Mouse (Mus musculus): ENCODE data around the gene Zfp979.
"Not testable (repeated sequence)": the region's sequence is repeated elsewhere in the genome, so short reads cannot be mapped to it uniquely, and the experiment has no call there.

Zfp979 gene

DNA sequence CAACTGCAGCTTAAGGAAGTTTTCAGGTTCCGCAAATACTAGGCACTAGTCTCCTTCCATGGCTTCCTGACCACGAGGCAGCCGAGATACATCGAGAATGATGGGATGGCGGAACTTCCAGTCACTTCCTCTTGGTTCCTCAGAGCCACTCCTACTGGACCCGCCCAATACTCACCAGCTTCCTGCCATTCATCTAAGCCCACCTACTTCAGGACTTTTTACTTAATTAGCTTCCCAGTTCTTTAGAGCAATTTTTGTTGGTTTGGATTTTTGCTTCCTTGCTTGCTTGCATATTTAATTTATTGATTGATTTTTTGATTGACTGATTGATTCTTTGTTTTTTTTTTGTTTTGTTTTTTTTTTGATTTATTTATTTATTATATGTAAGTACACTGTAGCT is at the start of gene Zfp979:
Zfp979 (minus strand) TSS at position 101 of the 400 bp plus-strand sequence.
- not testable (repeated sequence) for DNase-seq (ENCODE audit: low read depth, low spot score)

DNA sequence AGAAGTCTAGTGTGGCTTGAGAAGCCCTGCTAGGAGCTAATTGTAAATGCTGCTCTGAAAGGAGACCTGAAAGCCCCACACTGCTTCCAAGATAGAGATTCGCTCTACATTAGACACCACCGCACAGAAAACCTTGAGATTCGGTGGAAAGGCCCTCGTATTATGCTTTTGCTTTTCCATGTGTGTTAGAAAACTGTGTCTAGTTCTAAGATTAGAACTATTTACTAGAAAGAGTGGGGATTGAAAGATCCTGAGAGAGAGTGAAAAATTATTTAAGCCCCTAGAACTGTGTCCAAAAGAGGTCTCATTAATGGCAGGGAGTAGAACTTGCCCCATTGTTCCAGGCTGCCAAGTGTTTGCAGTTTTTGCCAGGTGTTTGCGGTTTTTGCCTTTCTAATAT is 12.9 kb upstream of the Zfp979 start:
- not testable (repeated sequence) for DNase-seq (ENCODE audit: low read depth, low spot score)

DNA sequence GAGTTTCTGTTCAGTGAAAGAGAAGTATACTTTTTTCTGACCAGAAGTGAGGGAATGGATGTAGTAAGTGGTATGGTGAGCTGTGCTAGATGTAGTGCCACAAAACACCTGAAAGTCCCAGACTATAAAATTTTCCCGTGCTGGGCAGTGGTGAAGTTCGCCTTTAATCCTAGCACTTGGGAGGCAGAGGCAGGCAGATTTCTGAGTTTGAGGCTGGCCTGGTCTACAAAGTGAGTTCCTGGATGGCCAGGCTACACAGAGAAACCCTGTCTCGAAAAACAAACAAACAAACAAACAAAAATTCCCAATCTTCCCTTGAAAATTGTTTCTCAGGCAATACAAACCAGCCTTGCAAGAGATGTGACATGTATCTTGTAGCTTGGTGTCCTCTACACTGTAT is 5.1 kb upstream of the Zfp979 start:
- not testable (repeated sequence) for DNase-seq (ENCODE audit: low read depth, low spot score)

DNA sequence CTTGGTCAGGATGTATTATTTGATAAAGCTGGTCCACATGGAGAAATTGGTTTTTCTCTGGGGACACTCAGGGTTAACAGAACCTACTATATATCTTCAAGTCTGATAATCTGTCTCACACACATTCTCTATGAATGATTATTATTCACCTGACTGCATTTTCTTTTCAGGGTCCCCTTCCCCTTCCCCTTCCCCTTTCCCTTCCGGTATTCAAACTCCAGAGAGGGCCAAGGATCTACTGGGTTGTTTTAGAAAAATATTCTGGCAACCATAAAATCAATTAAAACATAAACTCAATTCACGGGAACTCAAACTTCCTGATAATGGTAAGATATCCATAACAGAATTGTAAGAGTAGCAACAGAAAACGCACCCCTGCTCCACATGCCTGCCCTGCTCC is 381 bp downstream of the Zfp979 start:
- DNase-seq (ENCODE audit: low read depth, low spot score), result not testable (repeated sequence)

DNA sequence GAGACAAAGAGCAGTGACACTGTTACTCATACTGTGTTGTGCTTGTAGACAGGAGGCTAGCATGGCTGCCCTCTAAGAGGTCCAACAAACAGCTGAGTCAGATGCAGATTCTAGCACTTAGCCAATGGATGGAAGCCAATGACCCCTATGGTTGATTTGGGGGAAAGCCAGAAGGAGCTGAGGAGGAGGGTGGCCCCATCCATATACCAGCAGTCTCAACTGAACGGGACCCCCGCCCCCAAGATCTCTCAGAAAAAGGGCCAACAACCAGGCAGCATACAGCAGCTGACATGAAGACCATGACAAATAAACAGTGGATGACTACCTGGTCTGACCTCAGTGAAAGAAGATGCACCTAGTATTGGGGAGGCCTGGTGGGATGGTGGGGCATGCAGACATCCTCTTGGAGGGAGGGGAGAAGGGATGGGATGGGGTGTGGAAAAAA is 8.5 kb downstream of the Zfp979 start:
- DNase-seq (ENCODE audit: low read depth, low spot score), result not testable (repeated sequence)

DNA sequence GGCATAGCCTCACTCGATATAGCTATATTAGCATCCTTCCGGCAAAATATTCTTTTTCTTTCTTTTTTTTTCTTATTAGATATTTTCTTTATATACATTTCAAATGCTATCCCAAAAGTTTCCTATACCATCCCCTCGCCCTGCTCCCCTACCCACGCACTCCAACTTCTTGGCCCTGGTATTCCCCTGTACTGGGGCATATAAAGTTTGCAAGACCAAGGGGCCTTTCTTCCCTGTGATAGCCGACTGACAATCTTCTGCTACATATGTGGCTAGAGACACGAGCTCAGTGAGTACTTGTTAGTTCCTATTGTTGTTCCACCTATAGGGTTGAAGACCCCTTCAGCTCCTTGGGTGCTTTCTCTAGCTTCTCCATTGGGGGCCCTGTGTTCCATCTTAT is 35.8 kb downstream of the Zfp979 start:
- DNase-seq (ENCODE audit: low read depth, low spot score), result not testable (repeated sequence)

DNA sequence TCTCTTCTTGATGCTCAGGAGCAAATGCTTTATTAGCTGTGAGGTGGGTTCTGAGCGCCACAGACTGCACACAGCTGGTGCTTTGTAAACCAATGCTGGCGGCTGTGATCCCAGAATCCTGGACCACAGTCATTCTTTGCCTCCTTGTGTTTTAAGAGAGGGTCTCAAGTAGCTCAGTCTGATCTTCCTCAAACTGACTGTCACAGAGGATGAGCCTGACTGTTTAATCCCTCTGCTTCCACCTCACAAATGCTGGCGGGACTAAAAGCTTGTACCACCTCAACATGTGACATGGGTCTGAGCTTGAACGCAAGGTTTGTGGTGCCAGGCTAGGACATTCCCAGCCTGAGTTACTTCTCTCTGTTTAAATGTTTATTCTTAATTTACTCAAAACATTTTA is 36.8 kb downstream of the Zfp979 start:
- DNase-seq (ENCODE audit: low read depth, low spot score), result no peak

DNA sequence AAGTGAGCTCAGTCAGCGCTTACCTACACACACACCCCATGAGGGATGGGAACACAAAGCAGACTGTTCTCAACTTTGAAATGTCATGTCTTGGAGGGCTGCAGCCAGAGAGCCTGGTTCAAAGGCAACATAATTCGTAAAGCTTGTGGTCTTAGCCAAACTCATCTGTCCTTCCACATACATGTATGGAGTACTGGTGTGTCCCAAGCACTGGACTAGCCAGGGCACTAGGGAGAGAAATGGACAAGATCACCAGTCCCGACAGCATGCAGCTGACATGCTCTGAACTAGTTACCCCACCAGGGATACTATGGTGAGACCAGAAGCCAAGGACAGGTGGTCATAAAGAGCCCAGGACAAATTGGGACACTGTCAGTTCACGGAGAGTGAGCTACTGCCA is 38.5 kb downstream of the Zfp979 start:
- DNase-seq (ENCODE audit: low read depth, low spot score), result no peak

DNA sequence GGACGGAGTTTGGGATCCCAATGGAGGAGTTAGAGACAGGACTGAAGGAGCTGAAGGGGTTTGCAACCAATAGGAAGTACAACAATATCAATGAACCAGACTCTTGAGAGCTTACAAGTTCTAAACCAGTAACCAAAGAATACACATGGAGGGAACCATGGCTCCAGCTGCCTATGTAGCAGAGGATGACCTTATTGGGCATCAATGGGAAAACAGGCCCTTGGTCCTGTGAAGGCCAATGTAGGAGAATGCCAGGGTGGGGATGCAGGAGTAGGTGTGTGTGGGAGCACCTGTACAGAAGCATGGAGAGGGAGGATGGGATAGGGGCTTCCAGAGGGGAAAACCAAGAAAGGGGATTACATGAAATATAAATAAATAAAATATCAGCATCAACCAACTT is 40.4 kb downstream of the Zfp979 start:
- DNase-seq (ENCODE audit: low read depth, low spot score), result no peak

DNA sequence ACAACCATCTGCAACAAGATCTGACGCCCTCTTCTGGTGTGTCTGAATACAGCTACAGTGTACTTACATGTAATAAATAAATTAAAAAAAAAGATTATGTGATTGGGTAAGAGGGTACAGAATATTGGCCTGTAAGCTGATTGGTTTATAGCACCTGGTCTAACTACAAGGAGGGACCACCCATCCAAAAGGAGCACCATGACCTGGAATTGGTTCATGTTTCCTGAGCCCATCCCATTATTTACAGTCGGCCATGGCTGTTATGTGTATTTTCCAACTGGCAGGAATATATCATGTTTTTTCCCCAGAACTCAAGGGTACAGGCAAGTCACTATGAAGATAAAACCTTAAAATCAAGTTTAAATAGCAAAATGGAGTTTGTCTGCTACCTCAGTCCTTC is 43.5 kb downstream of the Zfp979 start:
- no peak for DNase-seq (ENCODE audit: low read depth, low spot score)

DNA sequence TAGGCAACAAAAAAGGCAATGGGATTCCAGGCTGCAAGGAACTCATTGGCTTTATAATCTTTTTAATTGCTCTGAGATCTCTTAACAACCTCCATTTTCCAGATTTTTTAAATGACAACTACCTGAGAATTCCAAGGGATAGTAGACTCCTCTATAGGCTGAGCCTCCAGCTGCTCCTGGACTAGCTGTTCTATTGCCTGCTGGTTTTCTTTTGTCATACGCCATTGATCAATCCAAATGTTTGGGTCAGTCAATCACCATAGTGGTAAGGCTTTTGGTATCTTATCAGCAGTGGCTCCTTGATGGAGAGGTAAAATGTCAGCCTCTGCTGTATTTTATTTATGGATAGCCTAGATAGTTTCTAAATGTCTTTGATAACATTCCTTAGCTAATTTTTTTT is 44.6 kb downstream of the Zfp979 start:
- DNase-seq (ENCODE audit: low read depth, low spot score), result no peak

DNA sequence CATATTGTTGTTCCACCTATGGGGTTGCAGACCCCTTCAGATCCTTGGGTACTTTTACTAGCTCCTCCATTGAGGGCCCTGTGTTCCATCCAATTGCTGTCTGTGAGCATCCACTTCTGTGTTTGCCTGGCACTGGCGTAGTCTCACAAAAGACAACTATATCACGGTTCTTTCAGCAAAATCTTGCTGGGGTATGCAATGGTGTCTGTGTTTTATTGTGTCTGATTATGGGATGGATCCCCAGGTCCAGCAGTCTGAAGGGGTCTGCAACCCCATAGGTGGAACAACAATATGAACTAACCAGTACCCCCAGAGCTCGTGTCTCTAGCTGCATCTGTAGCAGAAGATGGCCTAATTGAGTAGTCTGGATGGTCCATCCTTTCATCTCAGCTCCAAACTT is 47.7 kb downstream of the Zfp979 start:
- DNase-seq (ENCODE audit: low read depth, low spot score), result not testable (repeated sequence)

DNA sequence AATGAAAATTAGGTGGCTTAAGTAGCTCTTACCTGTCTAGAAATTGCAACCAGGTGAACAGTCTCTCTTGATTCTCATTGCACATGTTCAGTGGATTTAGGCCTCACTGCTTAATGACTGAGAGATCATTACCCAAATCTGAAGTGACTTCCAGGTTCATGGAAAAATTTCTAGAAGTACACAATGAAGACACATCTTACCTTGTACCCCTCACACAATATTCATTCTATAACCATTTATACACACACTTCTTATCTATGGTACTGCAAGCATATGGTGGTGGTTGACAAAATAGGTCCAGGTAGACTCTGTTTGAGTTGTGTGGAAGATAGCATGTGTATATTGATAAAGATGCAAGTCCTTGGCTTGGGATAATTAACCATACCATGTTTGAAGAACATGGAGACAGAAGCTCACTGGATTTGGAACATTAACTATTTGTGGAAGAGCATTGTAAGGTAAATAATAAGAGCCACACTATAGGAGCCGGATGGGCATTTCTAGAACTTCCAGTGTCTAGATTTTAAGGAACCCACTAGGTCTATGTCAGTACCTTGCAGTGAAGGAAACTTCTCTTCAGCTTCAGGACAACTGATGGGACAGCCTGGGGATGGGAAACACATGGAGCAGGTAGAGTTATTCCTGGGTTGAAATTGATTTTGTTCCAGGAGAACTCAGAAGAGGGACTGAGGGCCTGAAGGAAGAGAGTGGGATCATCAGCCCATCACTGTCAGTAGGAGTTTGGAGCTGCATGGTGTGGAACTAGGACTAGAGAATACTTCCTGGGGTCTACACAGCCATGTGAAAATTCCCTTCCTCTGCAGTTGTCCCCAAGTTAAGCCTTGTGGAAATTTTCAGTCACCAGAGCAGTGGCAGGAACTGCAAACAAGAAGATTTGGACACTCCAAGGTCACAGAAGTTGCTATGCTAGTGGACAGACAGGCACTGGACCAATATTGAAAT is 55.5 kb downstream of the Zfp979 start:
- DNase-seq (ENCODE audit: low read depth, low spot score), result no peak

DNA sequence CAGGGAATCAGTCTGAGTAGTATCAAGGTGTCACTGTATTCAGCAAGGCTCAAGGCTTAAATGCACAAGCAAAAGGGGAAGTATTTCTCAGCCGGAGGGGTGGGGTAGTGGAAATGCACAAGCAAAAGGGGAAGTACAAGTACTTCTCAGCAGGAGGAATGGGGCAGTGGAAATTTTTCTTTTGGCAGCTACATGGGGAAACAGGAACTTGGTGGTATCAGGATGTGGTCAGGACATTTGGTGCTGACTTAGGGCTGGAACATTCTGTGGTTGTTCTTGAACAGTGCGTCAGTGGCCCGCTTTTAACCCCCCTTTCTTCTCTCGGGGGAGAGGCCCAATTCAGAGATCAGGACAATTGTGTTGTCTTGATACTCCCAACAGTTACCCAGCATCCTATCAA is 62.9 kb downstream of the Zfp979 start:
- DNase-seq (ENCODE audit: low read depth, low spot score), result not testable (repeated sequence)

DNA sequence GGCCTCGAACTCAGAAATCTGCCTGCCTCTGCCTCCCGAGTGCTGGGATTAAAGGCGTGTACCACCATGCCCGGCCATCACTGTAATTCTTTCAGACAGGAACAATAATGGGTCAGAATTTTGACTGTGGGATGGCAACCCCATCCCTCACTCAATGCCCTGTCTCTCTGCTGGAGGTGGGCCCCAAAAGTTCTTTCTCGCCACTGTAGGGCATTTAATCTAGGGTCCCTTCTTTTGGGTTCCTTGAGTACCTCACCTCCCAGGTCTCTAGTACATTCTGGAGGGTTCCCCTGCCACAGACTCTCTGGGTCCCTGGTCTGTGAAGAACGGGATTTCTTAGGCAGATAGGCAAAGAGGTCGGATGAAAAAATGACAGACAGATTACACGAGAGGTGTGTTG is 71.2 kb downstream of the Zfp979 start:
- not testable (repeated sequence) for DNase-seq (ENCODE audit: low read depth, low spot score)

DNA sequence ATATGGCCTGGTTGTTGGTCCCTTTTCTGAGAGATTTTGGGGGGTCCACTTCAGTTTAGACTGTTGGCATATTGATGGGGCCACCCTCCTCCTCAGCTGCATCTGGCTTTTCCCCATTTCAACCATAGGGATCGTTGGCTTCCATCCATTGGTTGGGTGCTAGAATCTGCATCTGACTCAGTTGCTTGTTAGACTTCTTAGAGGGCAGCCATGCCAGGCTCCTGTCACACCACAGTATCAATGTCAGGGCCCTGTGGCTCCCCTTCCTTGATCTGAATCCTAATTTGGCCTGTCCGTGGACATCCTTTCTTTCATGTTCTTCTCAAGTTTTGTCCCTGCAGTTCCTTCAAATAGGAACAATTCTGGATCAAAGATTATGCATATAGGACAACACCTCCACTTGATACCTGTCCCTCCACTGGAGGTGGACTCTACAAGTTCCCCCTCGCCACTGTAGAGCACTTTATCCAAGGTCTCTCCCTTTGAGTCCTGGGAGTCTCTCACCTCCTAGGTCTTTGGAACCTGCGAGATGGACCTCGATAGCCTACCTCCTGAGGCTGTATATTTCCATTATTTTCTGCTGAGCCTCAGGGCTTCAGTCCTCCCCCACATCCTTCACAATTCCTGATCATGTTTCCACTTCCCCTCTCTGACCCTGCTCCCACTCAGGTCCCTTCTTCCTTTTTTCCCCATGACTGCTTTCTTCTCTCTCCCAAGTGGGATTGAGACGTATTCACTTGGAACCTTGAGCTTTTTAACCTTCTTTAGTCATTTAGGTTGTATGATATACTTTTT is 76.7 kb downstream of the Zfp979 start:
- no peak for DNase-seq (ENCODE audit: low read depth, low spot score)
